14 mouse cellular contexts compared by ENCODE assay signal in the genomic region with DNA sequence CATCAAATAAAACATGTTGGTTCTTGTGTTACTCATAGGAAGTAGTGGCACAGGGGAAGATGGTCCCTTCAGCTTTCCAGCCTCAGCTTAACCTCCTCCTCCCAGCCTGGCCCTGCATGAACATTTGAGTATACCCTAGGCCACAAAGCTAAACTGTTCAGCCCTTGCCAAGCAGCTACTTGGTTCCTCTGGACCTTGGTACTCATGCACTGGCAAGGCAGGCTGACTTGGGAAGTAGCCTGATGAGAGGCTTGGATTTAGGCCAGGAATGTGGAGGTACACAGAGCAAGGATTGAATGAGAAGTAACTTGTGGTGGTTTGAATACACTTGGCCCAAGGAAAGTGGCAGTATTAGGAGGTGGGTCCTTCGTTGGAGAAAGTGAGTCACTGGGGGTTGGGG.
"Had no signal": no experiment of that assay in that cellular context is flagged by ENCODE, and none has a peak within 500 bp of the region (broad histone marks: within the 10 kb centered on the region; RNA-seq: fewer than 3 reads in every experiment).

No protein-coding gene starts in this region.

- H3K27ac ChIP-seq: layer of hippocampus, adult 2 months; limb, embryonic 10.5 days; limb, embryonic 13.5 days; liver, embryonic 14.5 days had no signal

- H3K4me1 ChIP-seq: limb, embryonic 13.5 days had no signal

- H3K9me3 ChIP-seq: limb, embryonic 10.5 days; limb, embryonic 13.5 days had no signal

- DNase-seq: kidney, postnatal 10 days; layer of hippocampus, adult 9-11 months; liver; liver, postnatal 0 days; lung, embryonic 14.5 days; midbrain, embryonic 14.5 days; thymus, adult 18-20 months; thymus, postnatal 36 days had no signal

- H3K9ac ChIP-seq: limb, embryonic 13.5 days; liver, embryonic 14.5 days; liver, postnatal 0 days; lung, embryonic 14.5 days had no signal

- ATAC-seq: liver, postnatal 0 days; lung, postnatal 0 days had no signal

- H3K4me3 ChIP-seq: layer of hippocampus, adult 2 months; limb, embryonic 10.5 days; limb, embryonic 13.5 days had no signal

- H3K4me2 ChIP-seq: limb, embryonic 13.5 days; lung, embryonic 14.5 days; midbrain, embryonic 11.5 days had no signal

- H3K27me3 ChIP-seq: limb, embryonic 13.5 days had no signal
